Mouse (Mus musculus): ENCODE measurements around the gene Slc44a3.

DNA sequence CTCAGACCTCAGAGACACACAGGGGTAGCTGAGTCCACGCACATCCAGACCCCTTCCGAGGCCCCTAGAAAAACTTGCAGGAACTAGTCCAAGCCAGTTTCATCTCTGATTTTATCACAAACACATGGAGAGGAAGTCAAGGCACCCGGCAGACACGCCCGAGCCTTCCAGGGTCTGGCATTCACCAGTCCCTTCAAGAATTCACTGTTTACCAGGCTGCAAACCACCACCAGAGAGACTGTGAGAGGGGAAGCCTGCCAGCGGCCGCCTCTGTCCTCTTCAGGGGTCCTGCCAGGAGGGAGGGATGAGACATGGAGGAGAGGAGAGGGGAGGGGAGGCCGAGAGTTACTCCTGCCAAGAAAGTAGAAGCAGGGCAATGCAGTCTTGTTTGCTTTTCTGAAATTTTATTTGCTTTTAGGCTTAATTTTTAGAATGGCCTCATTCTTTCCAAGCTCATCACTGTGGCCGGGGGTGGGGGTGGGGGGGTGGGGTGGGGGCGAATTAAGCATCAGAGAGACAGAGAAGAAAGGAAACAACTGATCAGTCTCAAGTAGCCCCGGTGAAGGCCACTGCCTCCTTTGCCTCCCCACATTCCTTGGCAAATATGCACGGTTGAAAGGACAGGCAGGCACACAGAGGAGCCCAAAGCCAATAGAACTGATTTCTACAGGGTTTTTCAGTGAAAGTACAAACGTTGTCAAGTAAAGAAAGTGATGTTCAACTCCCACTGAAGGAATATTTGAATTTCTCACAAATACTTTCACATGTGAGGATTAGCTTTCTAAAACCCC, 62.8 kb downstream of the Slc44a3 start:
- no peak for TF ChIP-seq POLR2A (IDR thresholded peaks at IDR 0.05; ENCODE audit: low read depth, low read length)
- TF ChIP-seq CTCF (IDR thresholded peaks at IDR 0.05; ENCODE audit: extremely low read depth, insufficient read length, insufficient replicate concordance, low read depth, low read length) = no peak

Data from small intestine, adult 2 months (tissue).